Mouse (Mus musculus) megakaryocyte, embryonic 14.5 days (primary cell): Measurements from ENCODE around the gene Tex19.2. TPM values are rescaled to one million over a fixed set of nuclear protein-coding genes. Genes with fewer than 3 reads are reported as not detected.
"Not testable (repeated sequence)": the region's sequence is repeated elsewhere in the genome, so short reads cannot be mapped to it uniquely, and the experiment has no call there.

ENCODE experiments used
- H3K27me3 ChIP-seq: replicated peaks from 2 replicates; pipeline ENCODE3; 2012; ENCODE audit warnings: inconsistent platforms
- H3K36me3 ChIP-seq: replicated peaks from 2 replicates; pipeline ENCODE3; 2012; ENCODE audit warnings: low read length, inconsistent platforms, mixed read lengths
- H3K4me1 ChIP-seq: 2 replicates; pipeline ENCODE4 v1.6.1; 2012; ENCODE audit warnings: inconsistent platforms
- H3K4me3 ChIP-seq: replicated peaks from 2 replicates; pipeline ENCODE3; 2012; ENCODE audit warnings: moderate library complexity, mild to moderate bottlenecking, inconsistent platforms
- H3K9me3 ChIP-seq: 2 replicates; pipeline ENCODE4 v1.6.1; 2012; ENCODE audit warnings: inconsistent platforms
- FLI1 ChIP-seq: IDR thresholded peaks from 2 replicates; pipeline ENCODE4 v1.6.1; 2012; ENCODE audit warnings: low read length, inconsistent platforms, mixed read lengths
- GATA1 ChIP-seq: IDR thresholded peaks from 3 replicates; pipeline ENCODE4 v1.6.1; 2012; ENCODE audit warnings: mixed read lengths, low read length, inconsistent platforms, borderline replicate concordance
- polyA plus RNA-seq: library from polyadenylated mRNA; stranded (reverse); fragments of >175 nt; gene quantifications from 2 replicates; pipeline ENCODE4 v1.2.3, GENCODE M21; 2012; ENCODE audit warnings: low replicate concordance; ENCODE audit not compliant: insufficient read depth

The Tex19.2 gene
- polyA plus RNA-seq, 1 experiment, result 0.08 TPM

DNA sequence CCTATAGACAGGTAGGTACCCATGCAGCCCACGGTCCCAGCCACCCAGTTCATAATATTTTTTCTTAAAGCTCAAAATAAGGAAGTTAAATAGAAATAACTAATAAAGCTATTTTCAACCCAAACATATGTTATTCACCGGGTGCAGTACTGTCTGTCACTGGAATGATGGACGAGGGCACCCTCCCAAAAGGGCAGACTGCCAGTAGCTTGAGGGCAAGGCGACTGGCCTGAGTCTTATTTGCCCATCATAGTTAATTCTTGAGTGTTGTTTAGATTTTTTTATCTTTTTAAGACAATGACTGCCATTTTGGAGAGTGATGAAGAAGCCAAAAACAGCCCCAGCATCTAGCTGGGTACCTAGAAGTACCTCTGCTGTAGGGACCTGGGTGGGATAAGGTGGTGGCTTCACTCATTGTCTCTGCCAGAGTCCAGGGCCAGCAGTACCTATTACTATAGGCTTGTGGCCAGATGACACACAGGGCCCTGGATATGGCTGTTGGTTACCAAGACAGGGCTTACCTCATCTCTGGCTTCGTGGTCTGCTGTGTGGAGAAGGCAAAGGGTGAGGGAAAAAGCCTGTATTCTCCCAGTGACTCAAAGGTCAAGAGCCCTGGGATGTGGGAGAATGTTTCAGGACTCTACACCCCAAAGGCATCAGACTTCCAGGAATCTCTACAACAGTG lies 6.2 kb downstream of the Tex19.2 start:
- Histone ChIP-seq H3K9me3 (no peaks in the 10 kb centered on the region), H3K36me3 (no peaks in the 10 kb centered on the region), H3K4me3 (no peak overlapping the region), H3K27me3 (peaks cover 9% of the 10 kb centered on the region), H3K4me1 (peaks cover 52% of the 10 kb centered on the region)
- no peak for TF ChIP-seq FLI1
- no peak for TF ChIP-seq GATA1

DNA sequence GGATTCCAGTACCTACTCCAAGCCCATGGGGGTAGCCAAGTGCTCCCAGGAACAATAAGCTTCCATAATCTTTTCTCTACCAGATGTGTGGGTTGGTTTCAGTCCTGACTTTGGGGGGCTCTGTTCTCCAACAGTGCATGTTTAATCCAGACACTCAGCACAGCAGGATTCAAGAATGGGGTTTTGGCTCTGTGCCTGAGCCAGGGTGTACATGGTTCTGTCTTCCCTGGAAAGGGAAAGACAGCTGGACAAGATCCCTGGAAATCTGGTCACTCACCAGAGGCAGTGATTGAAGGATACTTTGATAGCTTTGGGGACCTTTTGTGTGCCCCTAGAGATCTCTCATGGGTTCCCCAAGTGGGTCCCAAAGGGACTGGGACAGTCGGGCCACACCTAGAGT lies 6.9 kb downstream of the Tex19.2 start:
- no peak overlapping the region for H3K4me3 ChIP-seq
- H3K36me3 ChIP-seq, result no peaks in the 10 kb centered on the region
- no peaks in the 10 kb centered on the region for H3K9me3 ChIP-seq
- H3K27me3 ChIP-seq, result peaks cover 6% of the 10 kb centered on the region
- TF ChIP-seq FLI1, result no peak
- TF ChIP-seq GATA1, result no peak
- peaks cover 58% of the 10 kb centered on the region for H3K4me1 ChIP-seq

DNA sequence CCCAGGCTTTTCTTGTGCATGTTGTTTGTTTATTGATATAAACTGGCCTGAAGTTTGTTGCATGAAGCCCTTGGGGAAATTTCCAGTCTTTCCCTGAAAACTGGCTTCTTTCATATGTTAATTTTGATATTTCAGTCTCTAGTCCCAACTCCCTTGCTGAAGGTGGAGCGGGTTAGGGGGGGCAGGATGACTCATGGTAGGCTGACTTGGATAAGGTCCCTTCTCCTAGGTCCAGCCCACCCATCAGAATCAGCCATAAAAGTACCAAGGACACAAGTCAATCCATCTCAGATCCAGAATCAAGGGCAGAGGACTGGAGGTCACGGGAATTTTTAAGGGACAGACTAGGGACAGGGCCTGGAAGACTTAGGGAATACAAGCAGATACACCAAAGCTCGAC lies 7.4 kb downstream of the Tex19.2 start:
- H3K36me3 ChIP-seq, result no peaks in the 10 kb centered on the region
- peaks cover 58% of the 10 kb centered on the region for H3K4me1 ChIP-seq
- no peaks in the 10 kb centered on the region for H3K9me3 ChIP-seq
- peaks cover 2% of the 10 kb centered on the region for H3K27me3 ChIP-seq
- no peak for TF ChIP-seq GATA1
- no peak for TF ChIP-seq FLI1
- H3K4me3 ChIP-seq, result no peak overlapping the region

GRCm38 (mm10) chr11:121109986-121110385 lies 8.5 kb downstream of the Tex19.2 start:
- H3K4me3 ChIP-seq, result no peak overlapping the region
- TF ChIP-seq FLI1, result no peak
- TF ChIP-seq GATA1, result no peak
- H3K4me1 ChIP-seq, result peaks cover 58% of the 10 kb centered on the region
- peaks cover 2% of the 10 kb centered on the region for H3K27me3 ChIP-seq
- H3K36me3 ChIP-seq, result no peaks in the 10 kb centered on the region
- H3K9me3 ChIP-seq, result no peaks in the 10 kb centered on the region

GRCm38 (mm10) chr11:121108061-121108460 lies 10.4 kb downstream of the Tex19.2 start:
- H3K36me3 ChIP-seq, result no peaks in the 10 kb centered on the region
- peak overlapping the region; percentile 67 for H3K4me3 ChIP-seq
- peaks cover 2% of the 10 kb centered on the region for H3K27me3 ChIP-seq
- no peaks in the 10 kb centered on the region for H3K9me3 ChIP-seq
- peaks cover 45% of the 10 kb centered on the region for H3K4me1 ChIP-seq
- TF ChIP-seq FLI1 (no peak), GATA1 (no peak)

DNA sequence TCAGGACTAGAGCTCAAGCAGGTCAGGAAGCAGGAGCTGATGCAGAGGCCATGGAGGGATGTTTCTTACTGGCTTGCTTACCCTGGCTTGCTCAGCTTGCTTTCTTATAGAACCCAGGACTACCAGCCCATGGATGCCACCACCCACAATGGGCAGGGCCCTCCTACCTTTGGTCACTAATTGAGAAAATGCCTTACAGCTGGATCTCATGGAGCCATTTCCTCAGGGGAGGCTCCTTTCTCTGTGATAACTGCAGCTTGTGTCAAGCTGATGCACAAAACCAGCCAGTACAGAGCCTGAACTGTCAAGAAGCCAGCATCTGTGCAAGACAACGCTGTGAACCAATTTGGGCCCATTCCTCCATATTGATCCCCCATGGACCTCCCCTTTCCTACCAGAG lies 11.2 kb downstream of the Tex19.2 start:
- not testable (repeated sequence) for H3K27me3 ChIP-seq, H3K36me3 ChIP-seq, H3K9me3 ChIP-seq, H3K4me3 ChIP-seq
- H3K4me1 ChIP-seq, result peaks cover 41% of the 10 kb centered on the region

DNA sequence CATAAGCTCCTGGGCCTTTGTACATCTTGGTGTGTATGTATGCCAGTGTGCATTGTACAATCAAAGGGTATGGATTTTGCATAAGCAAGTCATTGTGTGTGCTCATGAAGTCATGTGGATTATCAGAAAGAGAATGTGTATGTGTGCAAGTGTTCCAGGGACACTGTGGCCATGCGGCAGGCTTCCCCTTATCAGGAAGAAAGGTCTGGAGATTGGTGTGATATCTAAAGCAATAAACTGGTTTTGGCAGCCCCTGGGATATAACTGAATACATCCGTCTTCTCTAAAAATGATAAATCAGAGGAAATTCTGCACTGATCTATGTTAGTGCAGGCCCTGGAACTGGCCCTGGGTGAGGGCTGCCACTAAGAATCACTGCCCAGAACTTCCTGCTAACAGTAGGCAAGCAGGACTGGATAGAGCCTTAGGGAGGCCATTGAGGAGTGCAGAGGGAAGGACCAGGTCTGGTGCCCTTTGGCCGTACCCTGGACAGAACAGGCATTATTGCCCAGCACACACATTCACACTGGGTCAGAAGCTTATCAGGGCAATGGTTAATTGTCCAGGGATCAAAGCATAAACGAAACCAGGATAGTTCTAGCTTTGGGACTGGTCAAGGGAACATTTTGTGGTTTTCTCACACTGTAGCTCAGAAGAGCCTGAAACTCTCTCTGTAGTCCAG lies 17.2 kb downstream of the Tex19.2 start:
- Histone ChIP-seq H3K36me3 (peaks cover 4% of the 10 kb centered on the region), H3K9me3 (no peaks in the 10 kb centered on the region), H3K4me1 (peaks cover 58% of the 10 kb centered on the region), H3K27me3 (no peaks in the 10 kb centered on the region), H3K4me3 (peak overlapping the region; percentile 5)
- no peak for TF ChIP-seq GATA1
- no peak for TF ChIP-seq FLI1

DNA sequence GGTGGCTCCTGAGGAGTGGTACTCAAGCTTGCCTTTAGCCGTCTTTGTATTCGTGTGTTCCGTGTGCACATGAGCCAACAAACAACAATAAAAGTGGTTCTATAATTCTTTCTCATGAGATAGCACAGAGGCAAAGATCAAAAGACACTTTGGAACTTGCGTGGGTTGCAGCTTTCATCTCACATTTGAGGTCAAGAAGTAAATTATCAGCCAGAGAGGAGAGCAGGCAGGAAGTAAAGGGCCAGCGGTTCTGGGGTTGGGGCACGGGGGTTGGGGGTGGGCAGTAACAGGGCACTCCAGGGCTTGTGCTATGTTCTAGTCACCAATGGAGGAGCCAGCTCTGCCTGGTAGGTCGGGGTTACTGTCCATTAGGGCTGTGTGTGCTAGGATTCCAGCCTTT lies 17.8 kb downstream of the Tex19.2 start:
- no peaks in the 10 kb centered on the region for H3K9me3 ChIP-seq
- H3K27me3 ChIP-seq, result no peaks in the 10 kb centered on the region
- peaks cover 58% of the 10 kb centered on the region for H3K4me1 ChIP-seq
- H3K36me3 ChIP-seq, result peaks cover 4% of the 10 kb centered on the region
- TF ChIP-seq GATA1 (no peak), FLI1 (no peak)
- H3K4me3 ChIP-seq, result peak overlapping the region; percentile 72

GRCm38 (mm10) chr11:121099762-121100161 lies 18.7 kb downstream of the Tex19.2 start:
- H3K9me3 ChIP-seq, result no peaks in the 10 kb centered on the region
- peaks cover 61% of the 10 kb centered on the region for H3K4me1 ChIP-seq
- peaks cover 4% of the 10 kb centered on the region for H3K36me3 ChIP-seq
- no peaks in the 10 kb centered on the region for H3K27me3 ChIP-seq
- TF ChIP-seq GATA1 (no peak), FLI1 (no peak)
- H3K4me3 ChIP-seq, result peak overlapping the region; percentile 20

DNA sequence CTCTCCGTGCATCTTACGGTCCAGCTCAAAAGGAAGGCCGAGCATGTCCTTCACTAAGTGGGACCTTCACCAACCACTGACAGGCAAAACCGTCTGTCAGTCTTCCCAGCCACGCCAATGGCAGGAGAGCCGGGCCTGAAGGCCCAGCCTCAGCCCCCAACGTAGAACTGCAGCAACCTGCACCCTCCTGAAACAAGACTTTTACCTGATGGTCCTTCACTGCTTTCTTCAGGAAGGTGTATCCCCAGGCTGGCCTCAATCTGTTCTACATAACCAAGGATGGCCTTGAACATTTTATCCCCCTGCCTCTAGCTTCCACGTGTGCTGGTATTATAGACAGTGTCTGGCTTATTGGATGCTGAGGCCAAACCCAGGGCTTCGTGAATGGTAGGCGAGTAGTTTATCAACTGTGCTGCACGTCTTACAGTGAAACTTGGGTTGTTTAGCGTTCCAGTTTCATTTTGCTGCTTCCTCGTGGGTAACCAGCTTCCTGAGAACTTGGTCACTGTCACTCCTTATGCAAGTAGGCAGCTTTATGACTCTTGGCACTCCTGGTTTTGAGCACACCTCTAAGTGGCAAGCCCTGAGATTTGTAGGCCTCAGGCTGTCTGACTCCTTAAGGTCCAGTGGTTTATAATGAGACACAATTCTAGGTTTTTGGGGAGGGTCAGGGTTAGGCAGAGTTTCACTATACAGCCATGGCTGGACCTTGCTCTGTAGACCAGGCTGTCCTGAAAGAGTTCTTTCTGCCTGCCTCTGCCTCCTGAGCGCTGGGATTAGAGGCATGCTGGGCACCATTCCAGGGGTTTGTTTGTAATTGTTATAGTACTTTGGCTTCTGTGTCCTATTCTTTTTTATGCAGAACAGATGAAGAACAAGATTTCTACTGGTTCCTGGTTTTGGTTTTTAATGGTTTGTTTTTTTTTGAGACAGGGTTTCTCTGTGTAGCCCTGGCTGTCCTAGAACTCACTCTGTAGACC lies 25.6 kb downstream of the Tex19.2 start:
- no peaks in the 10 kb centered on the region for H3K9me3 ChIP-seq
- peaks cover 37% of the 10 kb centered on the region for H3K4me1 ChIP-seq
- no peaks in the 10 kb centered on the region for H3K36me3 ChIP-seq
- H3K4me3 ChIP-seq, result peak overlapping the region; percentile 8
- TF ChIP-seq FLI1, result no peak
- TF ChIP-seq GATA1, result no peak
- no peaks in the 10 kb centered on the region for H3K27me3 ChIP-seq
